In genomic region chr2:57237026-57237425, GRCm38 (mm10) we compare ENCODE assay signal across 8 mouse cellular contexts. TPM values are rescaled to one million over a fixed set of nuclear protein-coding genes. Genes with fewer than 3 reads are reported as not detected.
DNase-seq lines count a peak whose midpoint lies in the region; ATAC-seq and TF ChIP-seq lines count a peak whose summit lies in the region.

No protein-coding gene starts in this region.

- no peaks in the 10 kb centered on the region for H3K36me3 ChIP-seq in CH12.LX (replicated peaks in 1 of 2; ENCODE audit: control insufficient read depth in 1 of 2, insufficient read depth in 1 of 2, low read length in 1 of 2)
- H3K36me3 ChIP-seq in forebrain, postnatal 0 days (ENCODE audit: insufficient read depth) = no peaks in the 10 kb centered on the region
- no peaks in the 10 kb centered on the region for H3K36me3 ChIP-seq in liver, embryonic 14.5 days (replicated peaks; ENCODE audit: control insufficient read depth, insufficient read depth, low read depth)

- peak overlapping the region; percentile 86 for H3K4me3 ChIP-seq in gastrocnemius, adult 2 months
- peak overlapping the region in 1 of 3 experiments; percentile 79 for H3K4me3 ChIP-seq in CH12.LX (replicated peaks in 1 of 3; ENCODE audit: low read depth in 2 of 3, low read length in 2 of 3, poor library complexity in 1 of 3)
- peak overlapping the region; percentile 76 for H3K4me3 ChIP-seq in forebrain, postnatal 0 days (ENCODE audit: low read depth, low read length)
- no peak overlapping the region for H3K4me3 ChIP-seq in liver, embryonic 14.5 days (ENCODE audit: insufficient read depth in 1 of 2, low read depth in 2 of 2, low read length in 2 of 2)

- peak overlapping the region; percentile 99 for H3K27ac ChIP-seq in gastrocnemius, adult 2 months
- H3K27ac ChIP-seq in CH12.LX (ENCODE audit: insufficient read depth, low read depth) = no peak overlapping the region
- no peak overlapping the region for H3K27ac ChIP-seq in forebrain, postnatal 0 days (ENCODE audit: low read depth, low read length)
- no peak overlapping the region for H3K27ac ChIP-seq in liver, embryonic 14.5 days

- H3K4me2 ChIP-seq in CH12.LX (ENCODE audit: insufficient read depth, low read depth, poor library complexity, severe bottlenecking) = 0 out of 2 replicates have a peak overlapping the region, but pooled peaks have one; percentile 84
- peak overlapping the region; percentile 88 for H3K4me2 ChIP-seq in forebrain, postnatal 0 days (ENCODE audit: low read depth)
- peak overlapping the region; percentile 89 for H3K4me2 ChIP-seq in liver, embryonic 14.5 days (ENCODE audit: low read depth)

- WGBS in forebrain, postnatal 0 days = 27% methylated on average over 6 of the region's 6 CpGs
- WGBS in liver, embryonic 14.5 days (ENCODE audit: insufficient replicate concordance) = 56% methylated on average over 6 of the region's 6 CpGs

- no peak for TF ChIP-seq EP300 in CH12.LX (IDR thresholded peaks at IDR 0.05; ENCODE audit: low read length)
- no peak for TF ChIP-seq EP300 in liver, embryonic 14.5 days (IDR thresholded peaks at IDR 0.05; ENCODE audit: low read depth)

- in situ Hi-C loops in CH12.LX (cut with MboI; ENCODE audit: low pct_ligation_motif_present, low pct_unique_long_range_greater_than_20kb, low sequenced_read_pairs) = no loop called here

- intact Hi-C loops in gastrocnemius, adult 2 months (cut with DNase I) = loop anchor here (10.0 kb wide), 2 partner anchors 68 to 112 kb away; partner anchors contain the start of gene Nr4a2

- dilution Hi-C loops in CH12.LX (cut with MboI; ENCODE audit: extremely low pct_ligation_motif_present, extremely low pct_unique_long_range_greater_than_20kb, low sequenced_read_pairs) = no loop called here

- no peak for TF ChIP-seq CTCF in gastrocnemius, adult 2 months (IDR thresholded peaks at IDR 0.05)
- no peak for TF ChIP-seq CTCF in CH12.LX (conservative IDR thresholded peaks at IDR 0.05 in 1 of 2, IDR thresholded peaks at IDR 0.05 in 1 of 2; ENCODE audit: low read depth in 2 of 2, low read length in 2 of 2)
- no peak for TF ChIP-seq CTCF in forebrain, postnatal 0 days (IDR thresholded peaks at IDR 0.05; ENCODE audit: low read depth)
- TF ChIP-seq CTCF in liver, embryonic 14.5 days (IDR thresholded peaks at IDR 0.05; ENCODE audit: low read depth) = no peak

- DNase-seq in gastrocnemius, adult 2 months = no peak
- no peak for DNase-seq in gastrocnemius, postnatal 25 days
- no peak for DNase-seq in CH12.LX (ENCODE audit: extremely low read depth)
- DNase-seq in forebrain, postnatal 0 days = no peak
- no peak for DNase-seq in liver, embryonic 14.5 days (ENCODE audit: low read depth in 3 of 3, low spot score in 3 of 3)
- no peak for DNase-seq in ovary, postnatal 14 days (ENCODE audit: low spot score)
- no peak for DNase-seq in retina, embryonic 14.5 days (ENCODE audit: low spot score)
- DNase-seq in thymus, postnatal 14 days = no peak

- no peaks in the 10 kb centered on the region for H3K79me2 ChIP-seq in CH12.LX (replicated peaks; ENCODE audit: control insufficient read depth, extremely low read depth, insufficient read depth, poor library complexity, severe bottlenecking)

- TF ChIP-seq POLR2A in CH12.LX (IDR thresholded peaks at IDR 0.05; ENCODE audit: low read depth, low read length) = no peak

- ATAC-seq in forebrain, postnatal 0 days = no peak; the same call in 1 of the 2 replicates
- no peak for ATAC-seq in liver, embryonic 14.5 days (ENCODE audit: insufficient read depth)

- no peaks in the 10 kb centered on the region for H3K27me3 ChIP-seq in CH12.LX (replicated peaks)
- no peaks in the 10 kb centered on the region for H3K27me3 ChIP-seq in forebrain, postnatal 0 days (ENCODE audit: insufficient read depth, low read length)
- H3K27me3 ChIP-seq in liver, embryonic 14.5 days (ENCODE audit: control insufficient read depth, insufficient read depth, low read length) = no peaks in the 10 kb centered on the region

- TF ChIP-seq RAD21 in CH12.LX (IDR thresholded peaks at IDR 0.05; ENCODE audit: low read depth, low read length) = no peak

- 0 out of 2 replicates have a peak overlapping the region, but pooled peaks have one; percentile 73 for H3K9ac ChIP-seq in CH12.LX (ENCODE audit: insufficient read depth, low read depth)
- no peak overlapping the region for H3K9ac ChIP-seq in forebrain, postnatal 0 days
- no peak overlapping the region for H3K9ac ChIP-seq in liver, embryonic 14.5 days (replicated peaks)

- no peaks in the 10 kb centered on the region for H3K9me3 ChIP-seq in CH12.LX (replicated peaks; ENCODE audit: low read length)
- no peaks in the 10 kb centered on the region for H3K9me3 ChIP-seq in forebrain, postnatal 0 days (ENCODE audit: low read length)
- H3K9me3 ChIP-seq in liver, embryonic 14.5 days (ENCODE audit: control insufficient read depth, low read length) = no peaks in the 10 kb centered on the region

- H3K4me1 ChIP-seq in CH12.LX (ENCODE audit: control insufficient read depth in 1 of 2, insufficient read depth in 2 of 2) = peaks cover 0 to 20% of the 10 kb centered on the region in 2 experiments; a peak in 2 of 4 replicates
- H3K4me1 ChIP-seq in forebrain, postnatal 0 days (ENCODE audit: insufficient read depth) = peaks cover 4% of the 10 kb centered on the region; the same call in 1 of the 2 replicates
- H3K4me1 ChIP-seq in liver, embryonic 14.5 days (replicated peaks; ENCODE audit: control insufficient read depth in 2 of 2, insufficient read depth in 2 of 2, low read length in 1 of 2) = peaks cover 0 to 4% of the 10 kb centered on the region in 2 experiments; a peak in 2 of 4 replicates

TF ChIP-seq in CH12.LX, 34 proteins besides CTCF, POLR2A, EP300 and RAD21:
- TF ChIP-seq ZMIZ1 (IDR thresholded peaks at IDR 0.05; ENCODE audit: low read depth, low read length) (no peak), MAZ (IDR thresholded peaks at IDR 0.05; ENCODE audit: low read depth, low read length) (no peak), UBTF (IDR thresholded peaks at IDR 0.05; ENCODE audit: low read depth, low read length) (no peak), GABPA (IDR thresholded peaks at IDR 0.05; ENCODE audit: insufficient replicate concordance, low read depth, low read length) (no peak), POLR2AphosphoS2 (IDR thresholded peaks at IDR 0.05; ENCODE audit: low read depth, low read length) (no peak)

RNA-seq across cellular contexts. Expression of gene Gpd2, which starts 0.4 kb away (rescaled TPM):
- 100 to 1,000 TPM; 155 to 233 TPM for total RNA-seq in gastrocnemius, adult 2 months (2021)
- 100 to 1,000 TPM; 193 to 197 TPM for total RNA-seq in gastrocnemius, postnatal 25 days (2021)
- total RNA-seq in CH12.LX (2012; rRNA removed) (16.7 and 18.4 TPM in 2 replicates), CH12.LX (2014; rRNA removed) (14.7 and 15.7 TPM in 2 replicates)
- 20.4 and 20.6 TPM in 2 replicates for polyA plus RNA-seq in CH12.LX (2012; ENCODE audit: insufficient read length, low read depth)
- total RNA-seq in forebrain, postnatal 0 days (2014; rRNA removed) = 54.1 and 60.8 TPM in 2 replicates
- polyA plus RNA-seq in forebrain, postnatal 0 days (2015; fragmentation: Nextera tagmentation; extraction: Ambion mirVana) = 31.1 and 46.5 TPM in 2 replicates
- 1.5 and 2.1 TPM in 2 replicates for polyA plus RNA-seq in liver, embryonic 14.5 days (2012; rRNA removed)
- polyA plus RNA-seq in liver, embryonic 14.5 days (2014; fragmentation: Nextera tagmentation; extraction: Ambion mirVana) = 4.7 and 5.9 TPM in 2 replicates

Comparison
In these comparisons a context has a peak if more than half of its experiments do, and no peak if none do; other contexts are left out.
1. H3K4me3 ChIP-seq: peak in gastrocnemius, adult 2 months (single experiment) and forebrain, postnatal 0 days (single experiment); none in liver, embryonic 14.5 days (0 of 2).
2. Peak in every context shown above with its lines, with median percentiles within 50 percentile points of each other: H3K4me2 ChIP-seq.